8 mouse cellular contexts compared by ENCODE assay signal in the genomic region with DNA sequence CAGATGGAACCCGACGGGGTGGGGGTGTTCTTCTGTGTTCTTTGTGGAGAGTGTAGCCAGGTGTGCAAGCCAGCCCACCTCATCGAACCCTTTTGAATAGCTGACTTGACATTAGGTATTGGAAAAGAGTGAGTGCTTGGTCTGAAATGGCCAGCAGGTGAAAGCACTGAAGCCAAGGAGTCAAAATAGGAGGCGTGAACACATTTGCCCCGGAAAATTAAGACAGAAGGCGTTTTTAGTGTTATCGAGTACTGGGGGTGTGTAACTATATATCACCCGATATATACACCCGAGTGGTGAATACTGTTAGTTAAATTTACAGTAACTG. TPM values are rescaled to one million over a fixed set of nuclear protein-coding genes. Genes with fewer than 3 reads are reported as not detected.
DNase-seq lines count a peak whose midpoint lies in the region; ATAC-seq and TF ChIP-seq lines count a peak whose summit lies in the region.

No protein-coding gene starts in this region.

- TF ChIP-seq POLR2A in thymus, adult 2 months (IDR thresholded peaks at IDR 0.05; ENCODE audit: control insufficient read depth, extremely low read depth, insufficient read depth, low read length, poor library complexity): no peak

- peak overlapping the region; percentile 74 for H3K4me3 ChIP-seq in neural tube, embryonic 11.5 days (ENCODE audit: low read depth, low read length)
- H3K4me3 ChIP-seq in liver, embryonic 11.5 days (ENCODE audit: low read depth, low read length): peak overlapping the region; percentile 48
- peak overlapping the region; percentile 63 for H3K4me3 ChIP-seq in stomach, postnatal 0 days (ENCODE audit: low read depth, low read length)
- H3K4me3 ChIP-seq in thymus, adult 2 months (ENCODE audit: control insufficient read depth, insufficient read depth, low read length): no peak overlapping the region

- peak overlapping the region; percentile 77 for H3K9ac ChIP-seq in neural tube, embryonic 11.5 days (ENCODE audit: low read length)
- H3K9ac ChIP-seq in liver, embryonic 11.5 days (ENCODE audit: low read depth, low read length): no peak overlapping the region
- H3K9ac ChIP-seq in stomach, postnatal 0 days (ENCODE audit: low read length): peak overlapping the region; percentile 61; the same call in 1 of the 2 replicates

- no peak for TF ChIP-seq CTCF in stomach, postnatal 0 days (IDR thresholded peaks at IDR 0.05; ENCODE audit: low read depth)
- TF ChIP-seq CTCF in thymus, adult 2 months (IDR thresholded peaks at IDR 0.05; ENCODE audit: borderline replicate concordance, control insufficient read depth, extremely low read depth, insufficient read depth, low read length, poor library complexity): no peak

- peaks cover 9% of the 10 kb centered on the region; the same call in 1 of the 2 replicates for H3K4me1 ChIP-seq in neural tube, embryonic 11.5 days (ENCODE audit: control insufficient read depth, insufficient read depth, low read length)
- H3K4me1 ChIP-seq in liver, embryonic 11.5 days (replicated peaks; ENCODE audit: control insufficient read depth, insufficient read depth, low read length): no peaks in the 10 kb centered on the region
- H3K4me1 ChIP-seq in stomach, postnatal 0 days (replicated peaks; ENCODE audit: control insufficient read depth, insufficient read depth): no peaks in the 10 kb centered on the region
- H3K4me1 ChIP-seq in thymus, adult 2 months (replicated peaks; ENCODE audit: control insufficient read depth, insufficient read depth, low read length): peaks cover 8% of the 10 kb centered on the region

- no peaks in the 10 kb centered on the region for H3K36me3 ChIP-seq in neural tube, embryonic 11.5 days (ENCODE audit: control insufficient read depth, insufficient read depth, low read length)
- no peaks in the 10 kb centered on the region for H3K36me3 ChIP-seq in liver, embryonic 11.5 days (ENCODE audit: control insufficient read depth, insufficient read depth, low read length)
- H3K36me3 ChIP-seq in stomach, postnatal 0 days (ENCODE audit: control insufficient read depth, insufficient read depth, low read length): no peaks in the 10 kb centered on the region
- H3K36me3 ChIP-seq in thymus, adult 2 months (ENCODE audit: control insufficient read depth, insufficient read depth, low read length): no peaks in the 10 kb centered on the region

- peak overlapping the region; percentile 85 for H3K4me2 ChIP-seq in neural tube, embryonic 11.5 days (ENCODE audit: low read depth)
- peak overlapping the region; percentile 80 for H3K4me2 ChIP-seq in liver, embryonic 11.5 days
- peak overlapping the region; percentile 86 for H3K4me2 ChIP-seq in stomach, postnatal 0 days (replicated peaks; ENCODE audit: low read depth)

- DNase-seq in cerebellum, adult 9-10 months: peak; percentile 72
- no peak for DNase-seq in cerebellum, postnatal 10 days
- DNase-seq in neural tube, embryonic 11.5 days (ENCODE audit: low spot score): no peak
- no peak for DNase-seq in neural tube, embryonic 10.5 days (ENCODE audit: extremely low spot score, low spot score)
- DNase-seq in liver, embryonic 11.5 days (ENCODE audit: low spot score): no peak
- DNase-seq in stomach, postnatal 0 days (ENCODE audit: low spot score): no peak
- no peak for DNase-seq in thymus, adult 2 months
- DNase-seq in ovary, postnatal 36 days (ENCODE audit: low spot score): no peak

- H3K9me3 ChIP-seq in neural tube, embryonic 11.5 days (ENCODE audit: control insufficient read depth, low read length): no peaks in the 10 kb centered on the region
- no peaks in the 10 kb centered on the region for H3K9me3 ChIP-seq in liver, embryonic 11.5 days (ENCODE audit: control insufficient read depth, low read length)
- H3K9me3 ChIP-seq in stomach, postnatal 0 days (ENCODE audit: control insufficient read depth, low read length): no peaks in the 10 kb centered on the region

- WGBS in neural tube, embryonic 11.5 days: 23% methylated on average over 9 of the region's 9 CpGs
- 36% methylated on average over 9 of the region's 9 CpGs for WGBS in liver, embryonic 11.5 days
- 14% methylated on average over 9 of the region's 9 CpGs for WGBS in stomach, postnatal 0 days
- WGBS in thymus, adult 2 months: 36% methylated on average over 9 of the region's 9 CpGs

- no peak for ATAC-seq in neural tube, embryonic 11.5 days (ENCODE audit: insufficient read depth, low FRiP score, low TSS enrichment)
- ATAC-seq in liver, embryonic 11.5 days (replicated peaks; ENCODE audit: low FRiP score): no peak
- ATAC-seq in stomach, postnatal 0 days (ENCODE audit: low FRiP score, low TSS enrichment): no peak

- no peak overlapping the region for H3K27ac ChIP-seq in neural tube, embryonic 11.5 days (ENCODE audit: low read depth, low read length)
- no peak overlapping the region for H3K27ac ChIP-seq in liver, embryonic 11.5 days (ENCODE audit: low read depth, low read length)
- no peak overlapping the region for H3K27ac ChIP-seq in stomach, postnatal 0 days (replicated peaks)
- no peak overlapping the region for H3K27ac ChIP-seq in thymus, adult 2 months (ENCODE audit: control insufficient read depth, insufficient read depth, low read length)

- no peak for TF ChIP-seq EP300 in stomach, postnatal 0 days (optimal IDR thresholded peaks at IDR 0.05)

- no peaks in the 10 kb centered on the region for H3K27me3 ChIP-seq in neural tube, embryonic 11.5 days (ENCODE audit: control insufficient read depth, insufficient read depth, low read length)
- H3K27me3 ChIP-seq in liver, embryonic 11.5 days (replicated peaks; ENCODE audit: control insufficient read depth, insufficient read depth, low read length): peaks cover 33% of the 10 kb centered on the region
- no peaks in the 10 kb centered on the region for H3K27me3 ChIP-seq in stomach, postnatal 0 days (ENCODE audit: control insufficient read depth, insufficient read depth, low read length)
- H3K27me3 ChIP-seq in thymus, adult 2 months (ENCODE audit: control insufficient read depth, insufficient read depth, low read length): peaks cover 17% of the 10 kb centered on the region

RNA-seq across cellular contexts. Expression of gene Lhfp, which starts 0.9 kb away (rescaled TPM):
- polyA plus RNA-seq in neural tube, embryonic 11.5 days (2014; fragmentation: Nextera tagmentation; extraction: Ambion mirVana): 50.1 and 51.4 TPM in 2 replicates
- polyA plus RNA-seq in liver, embryonic 11.5 days (2014; fragmentation: Nextera tagmentation; extraction: Ambion mirVana): 12.9 and 13.1 TPM in 2 replicates
- 37.4 and 39.3 TPM in 2 replicates for polyA plus RNA-seq in stomach, postnatal 0 days (2015; fragmentation: Nextera tagmentation; extraction: Ambion mirVana)
- 10.5 and 18.7 TPM in 2 replicates for polyA plus RNA-seq in thymus, adult 2 months (2012; rRNA removed)

RNA-seq across cellular contexts. Expression of gene Cog6, which starts 25.2 kb away (rescaled TPM):
- polyA plus RNA-seq in neural tube, embryonic 11.5 days (2014; fragmentation: Nextera tagmentation; extraction: Ambion mirVana): 54.9 and 55.6 TPM in 2 replicates
- 28.7 and 34.3 TPM in 2 replicates for polyA plus RNA-seq in liver, embryonic 11.5 days (2014; fragmentation: Nextera tagmentation; extraction: Ambion mirVana)
- 25.1 and 25.7 TPM in 2 replicates for polyA plus RNA-seq in stomach, postnatal 0 days (2015; fragmentation: Nextera tagmentation; extraction: Ambion mirVana)
- polyA plus RNA-seq in thymus, adult 2 months (2012; rRNA removed): 22.3 and 26.8 TPM in 2 replicates
